Mouse (Mus musculus) C2C12 (cell line): ENCODE measurements at regions not wholly inside any gene's neighbourhood (a gene's known extent, or its start where the extent isn't known, plus 50 kb on each side); places are given as distances from the start of the nearest gene placed in this dataset.

ENCODE experiments used
- H3K27me3 ChIP-seq: one replicate; pipeline ENCODE4 v1.6.1; 2011; ENCODE audit not compliant: control insufficient read depth, insufficient read depth, insufficient read length
- H3K36me3 ChIP-seq: one replicate; pipeline ENCODE4 v1.6.1; 2011; ENCODE audit not compliant: control insufficient read depth, insufficient read depth
- H3K4me3 ChIP-seq: one replicate; pipeline ENCODE4 v1.5.1; 2011; ENCODE audit warnings: mild to moderate bottlenecking, control low read depth; ENCODE audit not compliant: poor library complexity, insufficient read depth, severe bottlenecking
- H3K79me2 ChIP-seq: one replicate; pipeline ENCODE4 v1.6.1; 2011; ENCODE audit not compliant: control insufficient read depth, insufficient read depth
- H3K79me3 ChIP-seq: one replicate; pipeline ENCODE4 v1.6.1; 2011; ENCODE audit warnings: low read depth, control low read depth
- H3ac ChIP-seq: one replicate; pipeline ENCODE3; 2011; ENCODE audit warnings: low read depth; ENCODE audit not compliant: control insufficient read depth, insufficient read length
- CEBPB ChIP-seq: IDR thresholded peaks from one replicate; pipeline ENCODE4 v1.6.1; 2011; ENCODE audit warnings: low read depth, mild to moderate bottlenecking, control low read depth, moderate library complexity
- CTCF ChIP-seq: IDR thresholded peaks from one replicate; pipeline ENCODE4 v1.5.1; 2011; ENCODE audit not compliant: control insufficient read depth, insufficient read depth, insufficient read length
- FOSL1 ChIP-seq: IDR thresholded peaks from one replicate; pipeline ENCODE4 v1.8.0; 2011; ENCODE audit warnings: mild to moderate bottlenecking, low read length; ENCODE audit not compliant: poor library complexity, insufficient read depth, severe bottlenecking
- MAX ChIP-seq: IDR thresholded peaks from one replicate; pipeline ENCODE4 v1.6.1; 2011; ENCODE audit warnings: mild to moderate bottlenecking, control low read depth
- MYOD1 ChIP-seq: IDR thresholded peaks from one replicate; pipeline ENCODE4 v1.6.1; 2011; ENCODE audit warnings: low read depth; ENCODE audit not compliant: control insufficient read depth, insufficient read length
- MYOG ChIP-seq: IDR thresholded peaks from one replicate; pipeline ENCODE4 v1.6.1; 2011; ENCODE audit not compliant: control insufficient read depth, insufficient read length; ENCODE audit errors: extremely low read depth
- USF1 ChIP-seq: IDR thresholded peaks from one replicate; pipeline ENCODE4 v1.6.1; 2011; ENCODE audit warnings: low read depth, mild to moderate bottlenecking, control low read depth, moderate library complexity

DNA sequence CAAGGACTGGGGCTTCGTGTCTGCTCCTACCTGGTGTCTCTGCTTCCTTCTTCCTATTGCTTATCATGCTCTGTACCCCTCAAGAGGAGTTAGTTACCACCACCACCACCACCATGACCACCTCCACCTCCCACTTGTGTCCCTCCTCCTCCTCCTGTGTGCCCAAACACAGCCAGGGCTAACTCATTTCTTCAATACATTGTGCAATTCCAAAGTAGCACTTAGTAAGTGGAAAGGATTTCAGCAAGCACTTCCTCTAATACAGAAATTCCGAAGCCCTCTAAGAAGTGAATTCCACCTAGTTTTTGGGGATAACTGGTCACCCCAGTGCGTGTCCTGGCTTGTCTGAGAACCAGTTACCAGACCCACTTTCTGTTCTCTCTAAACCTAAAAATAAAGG is 92.1 kb upstream of the Irs2 start:
- no peaks in the 10 kb centered on the region for H3K79me3 ChIP-seq
- no peak overlapping the region for H3ac ChIP-seq
- H3K36me3 ChIP-seq, result no peaks in the 10 kb centered on the region
- TF ChIP-seq FOSL1, result no peak
- H3K79me2 ChIP-seq, result no peaks in the 10 kb centered on the region
- H3K27me3 ChIP-seq, result peaks cover 6% of the 10 kb centered on the region
- H3K4me3 ChIP-seq, result no peak overlapping the region

DNA sequence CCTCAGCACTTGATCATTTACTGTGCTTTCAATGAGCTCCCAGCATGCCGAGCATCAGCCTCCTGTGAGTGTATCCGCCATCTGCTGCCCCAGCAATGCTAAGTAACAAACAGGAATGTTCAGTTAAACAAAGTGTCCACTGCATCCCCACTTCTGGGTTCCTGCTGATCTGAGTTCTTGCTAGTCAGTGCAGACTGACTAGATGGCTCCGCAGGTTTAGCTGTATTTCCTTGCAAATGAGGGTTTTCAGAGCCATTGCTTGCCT is 91.3 kb upstream of the Irs2 start:
- Histone ChIP-seq H3K79me3 (no peaks in the 10 kb centered on the region), H3ac (no peak overlapping the region), H3K36me3 (no peaks in the 10 kb centered on the region), H3K79me2 (no peaks in the 10 kb centered on the region), H3K27me3 (peaks cover 2% of the 10 kb centered on the region), H3K4me3 (no peak overlapping the region)
- TF ChIP-seq CTCF, result no peak
- no peak for TF ChIP-seq FOSL1
- no peak for TF ChIP-seq USF1
- TF ChIP-seq MYOD1, result no peak
- no peak for TF ChIP-seq CEBPB
- no peak for TF ChIP-seq MYOG
- TF ChIP-seq MAX, result no peak

DNA sequence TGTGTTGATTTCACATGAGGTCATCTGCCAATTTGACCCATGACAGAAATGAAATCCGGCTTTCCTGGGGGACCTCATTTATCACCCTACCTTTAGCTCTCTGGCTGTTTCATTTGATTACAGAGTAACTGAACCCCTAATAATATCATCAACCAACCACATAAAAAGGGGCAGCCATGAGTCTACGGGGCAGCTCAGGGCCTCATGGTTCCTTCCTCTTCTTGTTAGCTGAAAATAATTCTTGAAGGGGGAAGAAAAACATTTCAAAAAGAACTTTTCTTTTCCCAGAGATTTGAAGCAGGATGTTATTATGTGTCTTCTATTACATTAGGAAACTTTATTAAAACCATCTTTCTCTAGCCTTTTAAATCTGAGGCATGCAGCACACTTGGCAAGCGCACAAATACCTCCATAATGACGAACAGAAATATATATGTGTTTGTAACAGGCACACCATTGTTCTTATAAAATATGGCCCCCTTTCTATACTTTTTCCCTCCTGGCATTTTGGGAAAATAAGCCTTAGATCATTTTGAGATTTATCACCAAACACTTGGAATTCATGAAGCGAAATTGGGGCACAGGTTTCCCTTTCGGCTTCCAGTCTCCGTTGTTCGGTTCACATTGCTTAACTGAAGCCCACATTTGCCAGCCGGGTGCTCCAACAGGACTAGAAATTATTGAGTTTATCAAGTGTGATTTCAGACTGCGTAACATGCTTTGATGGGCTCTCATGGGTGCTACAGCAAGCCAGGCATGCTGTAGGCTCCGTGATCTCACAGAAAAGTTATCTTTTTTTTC is 90.7 kb upstream of the Irs2 start:
- Histone ChIP-seq H3K79me3 (no peaks in the 10 kb centered on the region), H3K79me2 (no peaks in the 10 kb centered on the region), H3K27me3 (no peaks in the 10 kb centered on the region), H3ac (no peak overlapping the region), H3K36me3 (no peaks in the 10 kb centered on the region), H3K4me3 (no peak overlapping the region)
- TF ChIP-seq MYOG (no peak), MYOD1 (no peak), USF1 (no peak), MAX (no peak), CEBPB (no peak), CTCF (no peak), FOSL1 (no peak)

DNA sequence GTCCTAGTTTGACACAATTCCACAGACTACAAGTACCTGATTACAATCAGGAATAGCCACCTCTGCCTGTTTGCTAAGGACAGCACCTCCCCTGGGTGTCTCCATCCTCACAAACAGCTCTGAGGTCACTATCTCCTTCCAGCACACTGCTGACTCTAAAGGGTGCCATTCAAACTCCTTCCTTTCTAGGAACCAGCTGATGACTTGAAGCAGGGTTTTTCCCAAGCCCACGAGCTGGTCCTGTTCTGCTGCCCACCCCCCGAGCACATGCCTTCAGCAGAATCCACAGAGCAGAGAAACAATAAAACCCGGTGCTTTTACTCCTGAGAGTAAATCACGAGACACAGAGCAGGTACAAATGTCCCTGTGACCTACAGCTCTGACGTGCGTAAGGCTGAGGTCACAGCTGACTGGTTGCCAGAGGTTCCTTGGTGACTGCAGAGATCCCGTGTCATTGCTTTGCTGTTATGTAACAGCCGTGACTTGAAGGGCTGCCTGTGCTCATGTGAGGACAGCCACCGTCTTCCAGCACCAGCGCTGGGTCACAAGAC is 90.0 kb upstream of the Irs2 start:
- H3ac ChIP-seq, result no peak overlapping the region
- TF ChIP-seq CTCF (no peak), USF1 (no peak), MYOD1 (no peak), MAX (no peak), MYOG (no peak), FOSL1 (no peak)
- no peaks in the 10 kb centered on the region for H3K79me2 ChIP-seq
- no peaks in the 10 kb centered on the region for H3K79me3 ChIP-seq
- H3K27me3 ChIP-seq, result no peaks in the 10 kb centered on the region
- H3K36me3 ChIP-seq, result no peaks in the 10 kb centered on the region
- H3K4me3 ChIP-seq, result no peak overlapping the region

DNA sequence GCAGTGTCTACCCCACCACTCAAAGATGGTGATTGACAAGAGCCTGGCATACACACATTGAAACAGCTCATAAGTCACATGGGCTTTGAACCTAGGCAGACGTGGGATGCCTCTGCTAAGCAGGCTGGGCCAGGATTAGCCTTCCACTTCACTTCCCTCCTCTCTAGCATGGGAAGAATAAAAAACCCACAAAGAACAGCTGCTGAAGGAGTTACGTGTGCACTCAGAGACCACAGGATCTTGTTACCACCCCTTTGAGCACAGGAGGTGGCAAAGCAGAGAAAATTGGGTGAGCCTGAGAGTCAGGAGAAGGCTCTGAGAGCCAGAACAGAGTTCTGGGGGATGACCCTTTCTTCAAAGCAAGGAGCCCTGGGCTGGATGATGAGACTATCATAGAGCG is 89.6 kb upstream of the Irs2 start:
- no peak overlapping the region for H3K4me3 ChIP-seq
- H3K27me3 ChIP-seq, result no peaks in the 10 kb centered on the region
- H3K79me2 ChIP-seq, result no peaks in the 10 kb centered on the region
- no peaks in the 10 kb centered on the region for H3K79me3 ChIP-seq
- no peak for TF ChIP-seq USF1
- no peak for TF ChIP-seq CTCF
- peak; percentile 82 for TF ChIP-seq MYOD1
- no peak for TF ChIP-seq MAX
- no peak for TF ChIP-seq MYOG
- no peak overlapping the region for H3ac ChIP-seq
- H3K36me3 ChIP-seq, result no peaks in the 10 kb centered on the region

DNA sequence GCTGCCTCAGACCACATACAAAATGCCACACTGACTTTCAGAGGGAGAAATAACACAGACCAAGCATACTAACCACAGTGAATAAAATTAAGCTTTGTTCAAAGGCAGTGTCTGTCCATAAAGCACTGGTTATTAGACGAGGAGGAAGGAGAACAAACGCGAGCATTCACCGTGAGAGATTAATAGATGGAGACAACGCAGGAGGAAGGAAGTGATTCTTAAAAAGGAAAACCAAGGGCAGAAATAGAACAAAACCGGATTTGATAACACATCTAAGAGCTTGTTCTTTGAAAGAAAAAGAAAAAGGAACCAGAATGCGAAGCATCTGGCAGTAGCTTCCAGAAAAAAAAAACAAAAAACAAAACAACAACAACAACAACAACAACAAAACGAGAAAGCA is 86.3 kb upstream of the Irs2 start:
- no peak for TF ChIP-seq CTCF
- TF ChIP-seq CEBPB, result no peak
- TF ChIP-seq FOSL1, result no peak
- TF ChIP-seq MYOD1, result no peak
- no peak for TF ChIP-seq USF1
- no peak for TF ChIP-seq MAX
- no peak for TF ChIP-seq MYOG
- Histone ChIP-seq H3K79me2 (no peaks in the 10 kb centered on the region), H3ac (no peak overlapping the region), H3K27me3 (peaks cover 5% of the 10 kb centered on the region), H3K4me3 (no peak overlapping the region), H3K36me3 (no peaks in the 10 kb centered on the region), H3K79me3 (no peaks in the 10 kb centered on the region)
